Mouse (Mus musculus): ENCODE measurements around the gene Cd47. TPM values are rescaled to one million over a fixed set of nuclear protein-coding genes. Genes with fewer than 3 reads are reported as not detected.
A peak's percentile ranks its signal among the peaks of the same experiment; 100 is the strongest.

The Cd47 gene
- total RNA-seq, 1 experiment from 2014 or later = 128 TPM

GRCm38 (mm10) chr16:49909536-49909935, 109.2 kb downstream of the Cd47 start:
- no peak for DNase-seq

- no peak for DNase-seq
Measured at GRCm38 (mm10) chr16:49914094-49914493, 113.8 kb downstream of the Cd47 start.

DNA sequence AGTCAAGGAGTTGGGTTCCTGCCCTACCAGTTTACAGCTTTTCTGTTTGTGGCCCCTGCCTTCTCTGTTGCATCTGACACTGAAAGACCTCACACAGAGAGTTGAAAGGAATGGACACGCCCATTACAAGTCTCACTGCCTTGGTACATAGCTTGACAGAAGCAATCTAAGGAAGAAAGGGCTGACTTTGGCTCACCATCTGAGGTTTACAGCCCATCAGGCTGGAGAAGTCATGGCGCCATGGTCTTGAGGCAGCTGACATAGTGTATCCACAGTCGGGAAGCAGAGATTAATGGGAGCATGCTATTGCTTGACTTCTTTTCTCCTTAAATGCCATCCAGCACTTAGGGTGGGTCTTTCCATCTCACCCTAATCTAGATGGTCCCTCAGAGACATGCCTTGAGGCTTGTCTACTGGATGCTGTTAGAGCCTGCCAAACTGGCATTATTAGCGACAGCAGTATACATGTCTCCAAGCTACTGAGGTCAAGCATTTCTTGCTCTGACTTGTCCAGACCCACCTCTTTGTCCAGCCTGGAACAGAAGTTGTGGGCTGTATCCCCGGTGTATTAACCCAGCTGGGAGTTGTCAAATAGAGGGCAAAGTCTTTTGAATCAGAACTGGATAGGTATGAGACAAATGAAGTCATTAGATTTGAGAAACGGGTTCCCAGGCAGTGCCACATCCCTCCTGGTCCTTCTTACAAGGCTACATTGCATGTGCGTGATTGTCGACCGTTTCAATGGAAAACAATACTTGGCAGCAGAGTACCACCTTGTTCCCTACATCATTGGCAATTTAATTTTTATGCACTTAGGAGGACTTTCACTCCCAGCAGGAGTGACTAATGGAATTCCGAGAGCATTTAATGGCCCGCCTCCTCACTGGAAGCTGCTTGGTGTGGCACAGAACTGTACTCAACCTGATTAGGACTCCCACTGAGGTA, 115.5 kb downstream of the Cd47 start:
- DNase-seq = no peak

DNA sequence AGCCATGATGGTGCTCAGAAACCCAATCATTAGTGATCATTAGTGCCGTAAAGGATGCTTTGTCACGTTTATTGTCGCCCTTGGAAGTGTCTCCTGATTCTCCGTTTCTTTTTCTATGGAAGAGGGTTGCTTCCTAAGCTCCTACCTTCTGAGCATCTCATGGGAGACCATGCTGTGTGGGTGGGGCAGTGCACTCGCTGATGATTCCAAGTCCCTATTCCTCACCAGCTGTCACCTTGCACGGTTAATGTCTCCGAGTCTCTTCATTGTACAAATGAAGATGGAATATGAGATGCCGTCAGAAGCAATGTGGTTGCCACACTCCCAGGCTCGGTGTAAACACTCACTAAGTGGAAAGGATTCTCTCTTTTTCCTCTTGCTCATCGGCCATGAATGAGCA, 119.9 kb downstream of the Cd47 start:
- no peak for DNase-seq

GRCm38 (mm10) chr16:49921677-49922076, 121.3 kb downstream of the Cd47 start:
- no peak for DNase-seq

DNA sequence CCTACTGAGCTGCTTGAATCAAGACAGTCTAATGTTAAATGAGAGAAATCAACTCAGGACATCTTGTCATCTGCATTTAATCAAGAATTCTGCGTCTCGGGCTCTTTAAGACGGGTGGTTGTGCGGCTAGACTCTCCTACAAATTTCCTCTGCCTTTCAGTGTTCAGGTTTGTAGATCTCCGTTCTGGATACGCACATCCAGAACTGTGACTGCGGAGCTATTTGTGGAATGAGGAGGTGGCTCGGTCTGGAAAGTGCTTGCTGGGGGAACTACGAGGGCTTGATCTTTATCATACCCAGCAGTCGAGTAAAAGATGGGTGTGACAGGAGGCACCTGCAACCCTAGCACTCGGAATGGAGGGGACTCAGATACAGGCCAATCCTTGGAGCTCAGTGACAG, 121.8 kb downstream of the Cd47 start:
- no peak for DNase-seq

DNA sequence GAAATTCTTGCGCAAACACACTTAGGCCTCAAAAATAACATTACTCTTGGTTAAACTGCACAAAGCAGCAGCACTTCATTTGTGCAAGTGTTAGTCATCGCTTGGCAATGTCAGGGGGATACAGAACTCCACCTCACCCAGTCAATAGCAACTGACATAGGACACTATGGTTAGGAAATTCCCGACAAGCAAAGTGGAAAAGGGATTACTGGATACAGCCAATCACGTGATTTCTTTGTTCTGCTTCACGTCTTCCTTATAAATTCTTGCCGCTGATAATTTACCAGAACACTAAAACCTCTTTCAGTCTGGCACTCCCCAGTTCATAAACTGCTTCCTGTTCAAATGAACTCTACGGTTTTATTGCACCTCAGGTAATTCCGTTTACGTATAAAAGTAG, 123.4 kb downstream of the Cd47 start:
- DNase-seq = no peak

GRCm38 (mm10) chr16:49924941-49925340, 124.6 kb downstream of the Cd47 start:
- no peak for DNase-seq

DNA sequence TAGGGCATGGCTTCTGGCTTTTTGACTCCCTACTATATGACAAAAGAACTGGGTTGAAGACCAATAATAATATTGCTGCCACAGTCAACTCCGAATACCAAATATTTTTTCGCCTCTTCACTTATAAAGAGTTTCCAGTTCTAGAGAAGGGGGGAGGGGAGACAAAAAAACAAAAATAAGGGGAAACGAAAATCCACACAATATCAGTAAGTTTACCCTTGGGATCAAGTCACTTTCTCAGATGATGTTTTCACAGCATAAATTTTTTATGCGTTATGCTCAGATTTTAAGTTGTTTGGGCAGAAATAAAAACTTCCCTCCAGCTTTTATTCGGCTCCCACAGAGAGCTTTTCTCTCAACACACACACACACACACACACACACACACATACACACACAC, 132.9 kb downstream of the Cd47 start:
- no peak for DNase-seq

DNA sequence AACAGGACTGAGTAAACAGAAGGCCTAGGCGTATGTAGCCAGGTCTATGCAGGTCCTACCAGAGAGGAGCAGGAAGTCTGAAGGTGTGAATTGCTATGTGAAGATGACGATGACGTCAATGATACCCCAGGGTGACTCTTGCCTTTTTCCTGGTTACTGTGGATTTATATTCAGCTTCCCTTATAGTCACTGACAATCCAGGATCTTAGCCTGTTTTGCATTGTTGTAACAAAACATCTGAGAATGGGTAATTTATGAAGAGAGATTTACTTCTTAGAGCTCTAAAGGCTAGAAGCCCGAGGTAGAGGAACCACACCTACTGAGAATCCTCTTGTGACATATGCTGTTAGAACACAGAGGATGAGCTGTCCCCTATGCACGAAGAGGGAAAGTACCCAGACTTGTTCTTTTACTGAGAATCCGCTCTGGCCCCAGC, 135.7 kb downstream of the Cd47 start:
- no peak for DNase-seq

GRCm38 (mm10) chr16:49936793-49937192, 136.5 kb downstream of the Cd47 start:
- no peak for DNase-seq

- peak; percentile 34 for DNase-seq
Measured at GRCm38 (mm10) chr16:49937218-49938165, 137.2 kb downstream of the Cd47 start.

- no peak for DNase-seq
Measured at GRCm38 (mm10) chr16:49938483-49939301, 138.4 kb downstream of the Cd47 start.

- DNase-seq = no peak
Measured at GRCm38 (mm10) chr16:49939376-49939775, 139.0 kb downstream of the Cd47 start.

- no peak for DNase-seq
Measured at GRCm38 (mm10) chr16:49940473-49940872, 140.1 kb downstream of the Cd47 start.

- no peak for DNase-seq
Measured at GRCm38 (mm10) chr16:49941031-49941430, 140.7 kb downstream of the Cd47 start.

DNA sequence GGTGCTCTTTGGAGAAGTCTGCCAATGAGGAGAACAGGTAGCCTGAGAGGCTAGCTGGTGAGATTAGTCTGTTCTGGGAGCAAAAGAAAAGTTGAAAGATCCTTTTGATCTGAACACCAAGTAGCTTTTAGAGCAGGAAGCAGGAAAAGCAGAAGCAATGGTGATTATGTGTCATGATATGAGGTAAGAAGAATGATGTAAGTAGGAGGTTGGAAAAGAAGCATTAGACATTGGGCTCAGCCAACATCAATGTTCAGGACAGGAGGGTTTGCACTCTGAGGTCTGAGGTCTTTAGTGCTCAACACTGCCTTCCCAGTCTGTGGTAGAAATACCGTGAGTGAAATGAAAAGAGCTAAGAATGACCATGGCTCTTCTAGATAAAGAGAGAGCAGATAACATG, 143.4 kb downstream of the Cd47 start:
- DNase-seq = no peak

- DNase-seq = no peak
Measured at GRCm38 (mm10) chr16:49945084-49945483, 144.8 kb downstream of the Cd47 start.

DNA sequence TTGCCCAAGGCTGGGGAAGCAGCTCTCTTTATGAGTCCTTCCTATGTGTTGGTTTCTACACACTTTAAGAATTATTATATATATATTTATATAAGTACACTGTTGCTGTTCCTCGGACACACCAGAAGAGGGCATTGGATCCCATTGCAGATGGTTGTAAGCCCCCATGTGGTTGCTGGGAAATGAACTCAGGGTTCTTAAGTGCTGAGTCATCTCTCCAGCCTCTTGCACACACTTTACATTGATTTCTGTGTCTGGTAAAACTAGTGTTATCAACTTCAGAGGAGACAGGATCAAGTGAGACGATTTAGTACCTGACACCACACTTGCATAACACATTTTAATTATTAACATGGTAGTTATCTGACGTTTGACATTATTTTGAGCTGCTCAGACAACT, 146.7 kb downstream of the Cd47 start:
- no peak for DNase-seq

DNA sequence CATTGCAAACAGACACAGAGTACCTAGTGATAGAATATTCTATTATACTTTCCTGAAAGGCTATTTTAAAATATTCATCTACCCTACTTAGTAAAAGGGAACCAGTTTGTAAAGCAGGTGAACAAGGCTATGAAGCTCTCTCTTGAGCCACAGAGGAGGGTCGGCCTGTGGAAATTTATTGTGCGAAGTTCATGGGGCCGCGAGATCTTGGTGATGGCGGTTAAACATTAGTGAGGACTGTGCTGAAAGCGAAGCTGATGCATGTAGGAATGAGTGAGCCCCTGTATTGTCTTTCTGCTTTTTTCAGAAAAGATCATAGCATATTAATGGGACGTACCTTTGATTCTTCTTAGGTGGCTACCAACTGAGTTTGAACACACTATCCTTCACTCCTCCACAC, 147.3 kb downstream of the Cd47 start:
- DNase-seq = no peak

- DNase-seq = no peak
Measured at GRCm38 (mm10) chr16:49948287-49948686, 148.0 kb downstream of the Cd47 start.

DNA sequence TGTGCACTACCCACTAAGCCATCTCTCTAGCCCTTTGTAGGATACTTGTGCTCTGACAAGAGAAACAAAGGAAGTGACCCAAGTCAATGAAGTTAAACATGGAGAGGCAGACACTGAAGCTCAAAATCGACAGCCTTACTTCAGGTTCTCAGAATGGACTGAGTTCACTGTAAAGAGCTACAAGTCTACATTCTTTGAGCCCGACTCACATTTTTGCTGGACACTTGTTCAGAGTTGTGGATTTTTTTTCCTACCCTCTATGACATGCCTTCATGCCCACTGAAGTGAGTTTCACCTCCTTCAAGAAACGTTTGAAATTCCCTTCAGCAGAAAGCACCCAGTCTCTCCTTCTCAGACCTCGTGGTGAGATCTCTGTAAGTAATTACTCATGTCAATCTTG, 148.9 kb downstream of the Cd47 start:
- DNase-seq = no peak

Measured in adrenal gland, postnatal 14 days (tissue).